Mouse (Mus musculus) neural tube, embryonic 15.5 days (tissue): ENCODE results near the gene Slc6a16. TPM values are rescaled to one million over a fixed set of nuclear protein-coding genes. Genes with fewer than 3 reads are reported as not detected.

Source experiments
- ATAC-seq: fragments of 200-750 bp; cut with Nextera tagmentation; 2 replicates; pipeline ENCODE4 v1.8.0; 2017; ENCODE audit warnings: mild to moderate bottlenecking, moderate TSS enrichment, moderate library complexity; ENCODE audit not compliant: low FRiP score
- H3K27ac ChIP-seq: fragments of 300-500 bp; sonication (generic); replicated peaks from 2 replicates; pipeline ENCODE4 v1.5.1; 2015; ENCODE audit warnings: mild to moderate bottlenecking, inconsistent platforms
- H3K27me3 ChIP-seq: fragments of 300-500 bp; sonication (generic); replicated peaks from 2 replicates; pipeline ENCODE4 v1.6.1; 2015; ENCODE audit warnings: inconsistent platforms
- H3K36me3 ChIP-seq: fragments of 300-500 bp; sonication (generic); 2 replicates; pipeline ENCODE4 v1.6.1; 2015; ENCODE audit warnings: inconsistent platforms
- H3K4me1 ChIP-seq: fragments of 300-500 bp; sonication (generic); 2 replicates; pipeline ENCODE4 v1.6.1; 2015; ENCODE audit warnings: inconsistent platforms
- H3K4me2 ChIP-seq: fragments of 300-500 bp; sonication (generic); 2 replicates; pipeline ENCODE4 v1.6.1; 2015; ENCODE audit warnings: inconsistent platforms, mild to moderate bottlenecking, moderate library complexity
- H3K4me3 ChIP-seq: fragments of 300-500 bp; sonication (generic); replicated peaks from 2 replicates; pipeline ENCODE4 v1.5.1; 2015; ENCODE audit warnings: mild to moderate bottlenecking, inconsistent platforms
- H3K9ac ChIP-seq: fragments of 300-500 bp; sonication (generic); replicated peaks from 2 replicates; pipeline ENCODE4 v1.6.1; 2015; ENCODE audit warnings: mild to moderate bottlenecking, inconsistent platforms
- H3K9me3 ChIP-seq: fragments of 300-500 bp; sonication (generic); replicated peaks from 2 replicates; pipeline ENCODE4 v1.6.1; 2016; ENCODE audit warnings: inconsistent platforms
- WGBS: fragments of 180-500 bp; shearing (Covaris S2); methylation state at CpG from one replicate; pipeline ENCODE4 v1.1.7; 2015; ENCODE audit warnings: mixed read lengths; 5-methylcytosine and 5-hydroxymethylcytosine counted together
- polyA plus RNA-seq: library from polyadenylated mRNA; unstranded; fragments of >200 nt; fragmentation: Nextera tagmentation; extraction: Ambion mirVana; gene quantifications from 2 replicates; pipeline ENCODE4 v1.2.1, GENCODE M21; 2015

Slc6a16 gene
- polyA plus RNA-seq, 1 experiment from 2014 or later, result 0.67 TPM

GRCm38 (mm10) chr7:45302626-45303025, 61.7 kb downstream of the Slc6a16 start:
- Histone ChIP-seq H3K4me3 (no peak overlapping the region), H3K9me3 (no peaks in the 10 kb centered on the region), H3K27me3 (0 out of 2 replicates have a peak, but pooled peaks cover 4% of the 10 kb centered on the region), H3K9ac (no peak overlapping the region), H3K4me1 (peaks cover 30% of the 10 kb centered on the region), H3K4me2 (no peak overlapping the region), H3K36me3 (no peaks in the 10 kb centered on the region), H3K27ac (no peak overlapping the region)
- 57% methylated on average over 8 of the region's 8 CpGs for WGBS
- ATAC-seq, result no peak

- 0 out of 2 replicates have a peak overlapping the region, but pooled peaks have one; percentile 10 for H3K9ac ChIP-seq
Measured at GRCm38 (mm10) chr7:45304869-45305268, 64.0 kb downstream of the Slc6a16 start.

GRCm38 (mm10) chr7:45305275-45305674, 64.4 kb downstream of the Slc6a16 start:
- Histone ChIP-seq H3K4me2 (peak overlapping the region; percentile 53), H3K27ac (no peak overlapping the region), H3K4me3 (peak overlapping the region; percentile 25), H3K27me3 (no peaks in the 10 kb centered on the region), H3K9me3 (no peaks in the 10 kb centered on the region), H3K9ac (0 out of 2 replicates have a peak overlapping the region, but pooled peaks have one; percentile 10), H3K4me1 (peaks cover 29% of the 10 kb centered on the region), H3K36me3 (no peaks in the 10 kb centered on the region)
- WGBS, result 3% methylated on average over 17 of the region's 17 CpGs
- ATAC-seq, result peak; percentile 43; the same call in 1 of the 2 replicates

More at GRCm38 (mm10) chr7:45304869-45305268, 64.0 kb downstream of the Slc6a16 start:
- Histone ChIP-seq H3K27me3 (no peaks in the 10 kb centered on the region), H3K27ac (no peak overlapping the region), H3K4me2 (peak overlapping the region; percentile 53), H3K36me3 (no peaks in the 10 kb centered on the region), H3K4me3 (peak overlapping the region; percentile 25), H3K9me3 (no peaks in the 10 kb centered on the region), H3K4me1 (peaks cover 33% of the 10 kb centered on the region)
- 0 out of 2 replicates have a peak, but pooled peaks have one; percentile 19 for ATAC-seq
- 18% methylated on average over 10 of the region's 13 CpGs for WGBS

- Histone ChIP-seq H3K4me3 (no peak overlapping the region), H3K4me2 (no peak overlapping the region), H3K36me3 (no peaks in the 10 kb centered on the region), H3K27ac (no peak overlapping the region), H3K9ac (0 out of 2 replicates have a peak overlapping the region, but pooled peaks have one; percentile 17), H3K4me1 (peaks cover 29% of the 10 kb centered on the region), H3K9me3 (no peaks in the 10 kb centered on the region), H3K27me3 (no peaks in the 10 kb centered on the region)
- WGBS, result 73% methylated on average over 15 of the region's 15 CpGs
- ATAC-seq, result no peak
Measured at GRCm38 (mm10) chr7:45308551-45309240, 67.8 kb downstream of the Slc6a16 start.

GRCm38 (mm10) chr7:45309455-45309854, 68.6 kb downstream of the Slc6a16 start:
- no peak overlapping the region for H3K4me3 ChIP-seq
- no peaks in the 10 kb centered on the region; the same call in 1 of the 2 replicates for H3K36me3 ChIP-seq
- no peak for ATAC-seq
- 16% methylated on average over 9 of the region's 9 CpGs for WGBS
- H3K4me1 ChIP-seq, result peaks cover 30% of the 10 kb centered on the region
- no peak overlapping the region for H3K27ac ChIP-seq
- no peaks in the 10 kb centered on the region for H3K27me3 ChIP-seq
- 0 out of 2 replicates have a peak overlapping the region, but pooled peaks have one; percentile 17 for H3K9ac ChIP-seq
- no peak overlapping the region for H3K4me2 ChIP-seq
- no peaks in the 10 kb centered on the region for H3K9me3 ChIP-seq

- Histone ChIP-seq H3K27ac (no peak overlapping the region), H3K9me3 (no peaks in the 10 kb centered on the region), H3K4me3 (no peak overlapping the region), H3K4me2 (no peak overlapping the region), H3K36me3 (no peaks in the 10 kb centered on the region; the same call in 1 of the 2 replicates), H3K27me3 (no peaks in the 10 kb centered on the region), H3K9ac (no peak overlapping the region), H3K4me1 (peaks cover 19% of the 10 kb centered on the region)
- 72% methylated on average over 8 of the region's 8 CpGs for WGBS
- ATAC-seq, result no peak
Measured at GRCm38 (mm10) chr7:45312023-45312422, 71.1 kb downstream of the Slc6a16 start.

- Histone ChIP-seq H3K4me2 (peak overlapping the region; percentile 7; the same call in 1 of the 2 replicates), H3K9me3 (no peaks in the 10 kb centered on the region), H3K9ac (no peak overlapping the region), H3K4me1 (peaks cover 19% of the 10 kb centered on the region), H3K27me3 (no peaks in the 10 kb centered on the region), H3K36me3 (peaks cover 3% of the 10 kb centered on the region), H3K27ac (peak overlapping the region; percentile 24; the same call in 1 of the 2 replicates), H3K4me3 (no peak overlapping the region)
- 20% methylated on average over 10 of the region's 10 CpGs for WGBS
- no peak for ATAC-seq
Measured at GRCm38 (mm10) chr7:45312686-45313453, 72.0 kb downstream of the Slc6a16 start.

- Histone ChIP-seq H3K27me3 (no peaks in the 10 kb centered on the region), H3K27ac (peak overlapping the region; percentile 10; the same call in 1 of the 2 replicates), H3K9ac (no peak overlapping the region), H3K9me3 (no peaks in the 10 kb centered on the region), H3K36me3 (peaks cover 4% of the 10 kb centered on the region), H3K4me3 (no peak overlapping the region), H3K4me2 (peak overlapping the region; percentile 7; the same call in 1 of the 2 replicates), H3K4me1 (peaks cover 19% of the 10 kb centered on the region)
- WGBS, result 17% methylated on average over 9 of the region's 9 CpGs
- no peak for ATAC-seq
Measured at GRCm38 (mm10) chr7:45313495-45313894, 72.6 kb downstream of the Slc6a16 start.

GRCm38 (mm10) chr7:45315182-45315701, 74.4 kb downstream of the Slc6a16 start:
- no peak overlapping the region for H3K4me3 ChIP-seq
- no peaks in the 10 kb centered on the region for H3K9me3 ChIP-seq
- WGBS, result 88% methylated on average over 10 of the region's 10 CpGs
- H3K9ac ChIP-seq, result no peak overlapping the region
- H3K27ac ChIP-seq, result no peak overlapping the region
- H3K36me3 ChIP-seq, result peaks cover 4% of the 10 kb centered on the region
- H3K4me1 ChIP-seq, result peaks cover 15% of the 10 kb centered on the region
- no peak overlapping the region for H3K4me2 ChIP-seq
- ATAC-seq, result no peak
- no peaks in the 10 kb centered on the region for H3K27me3 ChIP-seq

GRCm38 (mm10) chr7:45316536-45316935, 75.7 kb downstream of the Slc6a16 start:
- no peaks in the 10 kb centered on the region for H3K9me3 ChIP-seq

GRCm38 (mm10) chr7:45322245-45322644, 81.4 kb downstream of the Slc6a16 start:
- H3K4me3 ChIP-seq, result no peak overlapping the region
- no peak overlapping the region for H3K9ac ChIP-seq
- no peak overlapping the region for H3K4me2 ChIP-seq
- ATAC-seq, result no peak
- H3K4me1 ChIP-seq, result no peaks in the 10 kb centered on the region
- H3K27me3 ChIP-seq, result no peaks in the 10 kb centered on the region
- no peak overlapping the region for H3K27ac ChIP-seq
- no peaks in the 10 kb centered on the region for H3K9me3 ChIP-seq
- WGBS, result 84% methylated on average over 4 of the region's 4 CpGs
- peaks cover 13% of the 10 kb centered on the region; the same call in 1 of the 2 replicates for H3K36me3 ChIP-seq

More at GRCm38 (mm10) chr7:45316536-45316935, 75.7 kb downstream of the Slc6a16 start:
- Histone ChIP-seq H3K9ac (no peak overlapping the region), H3K27me3 (no peaks in the 10 kb centered on the region), H3K4me1 (peaks cover 15% of the 10 kb centered on the region), H3K4me3 (no peak overlapping the region), H3K4me2 (no peak overlapping the region), H3K27ac (no peak overlapping the region), H3K36me3 (peaks cover 4% of the 10 kb centered on the region)
- ATAC-seq, result no peak
- 92% methylated on average over 14 of the region's 14 CpGs for WGBS
